Mouse (Mus musculus) heart, adult 11 months (tissue): ENCODE data around the gene Capn9.

Experiments used
- DNase-seq: peaks from one replicate; pipeline ENCODE4 v3.0.0; 2022

Gene Capn9

GRCm38 (mm10) chr8:124572430-124572775 lies 3.5 kb upstream of the Capn9 start:
- DNase-seq, result no peak

GRCm38 (mm10) chr8:124573552-124574340 lies 2.2 kb upstream of the Capn9 start:
- peak; percentile 97 for DNase-seq

GRCm38 (mm10) chr8:124576751-124577150 lies 840 bp downstream of the Capn9 start:
- DNase-seq, result no peak

- DNase-seq, result peak; percentile 97
Observed at GRCm38 (mm10) chr8:124585718-124586425, 10.0 kb downstream of the Capn9 start.

- DNase-seq, result no peak
Observed at GRCm38 (mm10) chr8:124586556-124586955, 10.6 kb downstream of the Capn9 start.

- DNase-seq, result peak; percentile 78
Observed at GRCm38 (mm10) chr8:124589393-124589792, 13.5 kb downstream of the Capn9 start.

GRCm38 (mm10) chr8:124604066-124604465 lies 28.2 kb downstream of the Capn9 start:
- DNase-seq, result peak; percentile 73

GRCm38 (mm10) chr8:124608239-124608971 lies 32.5 kb downstream of the Capn9 start:
- DNase-seq, result peak; percentile 86

- peak; percentile 75 for DNase-seq
Observed at GRCm38 (mm10) chr8:124608972-124609353, 33.1 kb downstream of the Capn9 start.

- peak; percentile 70 for DNase-seq
Observed at GRCm38 (mm10) chr8:124614325-124614724, 38.4 kb downstream of the Capn9 start.

- DNase-seq, result peak; percentile 96
Observed at GRCm38 (mm10) chr8:124617266-124617869, 41.5 kb downstream of the Capn9 start.

GRCm38 (mm10) chr8:124618252-124618651 lies 42.3 kb downstream of the Capn9 start:
- DNase-seq, result no peak

- no peak for DNase-seq
Observed at GRCm38 (mm10) chr8:124621255-124621654, 45.3 kb downstream of the Capn9 start.

- DNase-seq, result peak; percentile 75
Observed at GRCm38 (mm10) chr8:124626251-124626650, 50.3 kb downstream of the Capn9 start.

- DNase-seq, result peak; percentile 97
Observed at GRCm38 (mm10) chr8:124630489-124630888, 54.6 kb downstream of the Capn9 start.

- DNase-seq, result no peak
Observed at GRCm38 (mm10) chr8:124630891-124631290, 55.0 kb downstream of the Capn9 start.

GRCm38 (mm10) chr8:124631966-124632365 lies 56.1 kb downstream of the Capn9 start:
- peak; percentile 94 for DNase-seq

- peak; percentile 99 for DNase-seq
Observed at GRCm38 (mm10) chr8:124633001-124633703, 57.2 kb downstream of the Capn9 start.

GRCm38 (mm10) chr8:124634411-124635246 lies 58.7 kb downstream of the Capn9 start:
- peak; percentile 85 for DNase-seq

GRCm38 (mm10) chr8:124635247-124635502 lies 59.3 kb downstream of the Capn9 start:
- peak; percentile 81 for DNase-seq

- DNase-seq, result no peak
Observed at GRCm38 (mm10) chr8:124641599-124641998, 65.7 kb downstream of the Capn9 start.
